Mouse (Mus musculus) CD4-positive helper T cell, adult 2 months (primary cell): ENCODE data around the gene Cntn3.
"Not testable (repeated sequence)": the region's sequence is repeated elsewhere in the genome, so short reads cannot be mapped to it uniquely, and the experiment has no call there.

Experiments used
- DNase-seq: peaks from one replicate; pipeline ENCODE4 v3.0.0-alpha.2; 2012; ENCODE audit warnings: low read depth, missing footprints, low spot score

Gene Cntn3

DNA sequence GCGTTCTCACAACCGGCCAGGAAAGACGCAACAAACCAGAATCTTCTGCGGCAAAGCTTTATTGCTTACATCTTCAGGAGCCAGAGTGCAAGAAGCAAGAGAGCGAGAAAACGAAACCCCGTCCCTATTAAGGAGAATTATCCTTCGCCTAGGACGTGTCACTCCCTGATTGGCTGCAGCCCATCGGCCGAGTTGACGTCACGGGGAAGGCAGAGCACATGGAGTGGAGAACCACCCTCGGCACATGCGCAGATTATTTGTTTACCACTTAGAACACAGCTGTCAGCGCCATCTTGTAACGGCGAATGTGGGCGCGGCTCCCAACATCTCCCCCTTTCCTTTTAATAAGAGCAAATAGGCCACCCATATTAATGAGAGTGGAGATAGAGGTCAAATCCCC is at the start of gene Cntn3:
Gene Cntn3, minus strand, starts transcription at position 101 of the 400 bp plus-strand sequence.
- DNase-seq = not testable (repeated sequence)

DNA sequence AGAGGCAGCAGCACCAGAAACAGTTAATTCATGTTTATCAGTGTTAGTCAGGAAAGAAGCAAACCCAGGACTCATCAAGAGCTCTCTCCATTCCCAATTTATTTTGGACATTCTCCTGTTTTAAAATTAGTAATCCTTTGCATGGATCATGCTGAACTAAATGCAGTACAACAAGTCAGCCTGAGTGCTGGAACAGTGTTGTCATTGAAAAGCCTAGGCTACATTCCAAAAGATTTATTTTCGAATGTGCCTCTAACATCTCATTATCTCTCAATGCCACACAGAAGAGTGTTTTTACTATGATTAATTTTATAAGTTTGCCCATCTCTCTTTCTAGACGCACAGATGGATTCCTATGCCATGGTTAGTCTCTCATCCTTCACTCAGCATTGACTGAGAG is 27.9 kb upstream of the Cntn3 start:
- no peak for DNase-seq

DNA sequence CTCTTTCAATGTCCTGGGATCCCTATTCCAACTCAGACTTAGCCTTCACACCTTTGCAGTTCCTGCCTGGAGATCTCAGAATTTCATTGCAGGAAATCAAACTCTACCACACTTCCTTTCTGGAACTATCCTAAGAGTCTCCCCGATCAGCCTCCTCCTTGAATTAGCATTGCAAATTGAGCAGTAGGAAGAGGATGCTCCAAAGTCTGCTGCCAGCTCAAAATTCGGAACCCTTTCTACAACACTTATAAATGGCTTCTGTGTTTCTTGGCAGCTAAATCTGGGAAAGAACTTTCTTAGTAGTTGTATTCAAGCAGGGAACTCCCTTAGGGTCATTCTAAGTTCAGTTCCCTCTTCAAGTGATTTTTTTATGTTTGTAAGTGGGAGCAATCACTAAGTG is 24.9 kb upstream of the Cntn3 start:
- no peak for DNase-seq

DNA sequence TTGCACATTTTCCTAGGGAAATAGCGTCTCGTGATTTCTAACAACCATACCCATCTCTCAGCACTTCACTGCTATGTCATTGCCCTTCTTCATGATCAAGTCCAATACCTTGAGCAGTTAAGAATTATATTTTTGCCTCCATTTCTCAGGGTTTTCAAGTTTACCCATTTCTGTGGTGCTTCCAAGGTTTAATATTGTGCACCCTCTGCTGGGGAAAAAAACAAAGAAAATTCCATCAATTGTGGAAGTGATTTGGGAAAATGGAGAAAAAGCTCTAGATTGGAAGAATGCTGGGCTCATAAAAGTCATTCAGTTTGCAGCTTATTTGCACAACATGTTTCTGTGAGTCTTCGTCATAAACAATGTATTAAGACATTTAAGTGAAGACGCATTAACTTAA is 17.2 kb upstream of the Cntn3 start:
- DNase-seq = no peak

DNA sequence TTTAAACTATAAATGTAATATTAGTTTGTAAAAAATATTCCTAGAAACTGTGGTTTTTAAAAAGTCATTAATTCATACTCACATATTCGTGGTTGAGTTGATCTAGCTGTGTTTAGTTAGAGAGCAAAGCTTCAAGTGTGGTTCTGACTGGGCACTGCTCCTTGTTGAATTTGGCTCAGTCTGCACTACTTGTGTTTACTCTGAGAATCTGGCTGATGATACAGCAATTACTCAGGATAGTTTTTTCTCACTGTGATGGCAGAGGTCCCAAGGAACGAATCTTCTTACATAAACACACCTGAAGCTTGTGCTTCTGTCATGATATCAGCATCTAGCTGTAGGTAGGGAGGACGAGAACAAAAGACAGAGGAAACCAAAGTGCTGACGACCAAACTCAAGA is 16.4 kb upstream of the Cntn3 start:
- no peak for DNase-seq

DNA sequence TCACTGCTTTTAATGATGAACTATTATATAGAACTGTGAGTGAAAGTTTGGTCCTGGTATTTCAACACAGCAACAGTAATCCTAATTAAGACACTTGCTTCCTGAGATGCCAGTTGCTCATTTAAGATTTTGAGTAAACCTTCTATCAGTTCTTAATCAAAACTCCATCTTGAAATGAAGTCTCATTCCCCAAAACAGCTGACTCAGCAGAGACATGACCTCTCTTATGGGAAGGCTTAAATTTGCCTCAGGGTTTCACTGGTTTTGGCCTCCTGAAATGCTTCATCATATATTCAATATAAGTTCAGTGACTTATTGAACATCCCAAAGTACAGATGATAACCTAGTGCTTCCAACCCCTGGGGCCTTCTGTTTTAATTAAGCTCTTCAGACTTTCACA is 13.2 kb upstream of the Cntn3 start:
- no peak for DNase-seq

DNA sequence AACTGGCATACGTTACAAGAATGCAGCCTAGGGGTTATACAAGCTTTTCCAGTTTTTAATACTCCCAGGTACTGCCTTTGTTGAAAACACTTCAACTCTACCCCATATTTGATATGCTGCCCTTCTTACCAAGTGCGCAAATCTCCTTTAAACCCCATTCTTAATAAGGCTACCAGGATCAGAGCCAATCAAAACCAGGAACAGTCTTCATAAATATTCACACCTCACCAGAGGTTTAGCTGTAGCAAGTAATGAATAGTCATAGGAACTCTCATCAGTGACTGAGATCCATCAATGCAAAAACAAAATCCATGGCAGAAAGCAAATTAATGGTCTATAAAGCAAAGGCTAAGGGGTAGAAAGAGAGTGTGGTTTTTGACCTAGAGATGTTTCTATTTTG is 10.7 kb upstream of the Cntn3 start:
- no peak for DNase-seq

DNA sequence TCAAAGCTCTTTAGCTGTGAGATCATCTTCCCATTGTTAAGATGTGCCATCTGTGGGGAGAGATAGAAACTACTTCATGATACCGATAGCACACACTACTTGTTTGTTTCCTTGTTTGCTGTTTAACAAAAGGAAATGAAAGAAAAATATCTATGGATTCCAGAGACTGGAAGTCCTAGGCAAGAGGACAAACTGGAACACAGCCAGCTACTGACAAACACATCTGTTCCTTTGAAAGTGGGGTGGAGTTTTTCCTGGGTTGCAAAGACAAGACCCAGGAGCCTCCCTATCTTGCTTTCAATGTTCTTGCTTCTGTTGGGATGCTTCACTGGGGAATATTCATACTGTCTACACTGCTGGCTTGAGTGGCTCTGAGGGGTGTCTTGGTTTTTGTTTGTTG is 5.4 kb downstream of the Cntn3 start:
- DNase-seq = no peak

DNA sequence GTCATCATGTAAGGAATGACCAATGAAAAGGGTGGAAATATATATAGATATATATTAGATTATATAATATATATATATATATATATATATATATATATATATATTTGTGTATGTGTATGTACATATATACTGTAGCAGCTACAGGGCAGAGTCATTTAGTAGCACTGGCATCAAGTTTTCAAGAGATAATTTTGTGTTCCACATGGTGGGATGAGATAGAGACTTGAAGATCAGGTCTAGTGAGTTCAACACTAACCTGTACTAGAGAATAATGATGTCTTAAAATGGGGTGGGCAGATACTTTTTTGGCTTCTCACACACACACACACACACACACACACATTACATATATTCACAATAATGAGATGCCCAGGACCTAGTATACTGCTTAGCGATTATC is 7.7 kb downstream of the Cntn3 start:
- DNase-seq = no peak

DNA sequence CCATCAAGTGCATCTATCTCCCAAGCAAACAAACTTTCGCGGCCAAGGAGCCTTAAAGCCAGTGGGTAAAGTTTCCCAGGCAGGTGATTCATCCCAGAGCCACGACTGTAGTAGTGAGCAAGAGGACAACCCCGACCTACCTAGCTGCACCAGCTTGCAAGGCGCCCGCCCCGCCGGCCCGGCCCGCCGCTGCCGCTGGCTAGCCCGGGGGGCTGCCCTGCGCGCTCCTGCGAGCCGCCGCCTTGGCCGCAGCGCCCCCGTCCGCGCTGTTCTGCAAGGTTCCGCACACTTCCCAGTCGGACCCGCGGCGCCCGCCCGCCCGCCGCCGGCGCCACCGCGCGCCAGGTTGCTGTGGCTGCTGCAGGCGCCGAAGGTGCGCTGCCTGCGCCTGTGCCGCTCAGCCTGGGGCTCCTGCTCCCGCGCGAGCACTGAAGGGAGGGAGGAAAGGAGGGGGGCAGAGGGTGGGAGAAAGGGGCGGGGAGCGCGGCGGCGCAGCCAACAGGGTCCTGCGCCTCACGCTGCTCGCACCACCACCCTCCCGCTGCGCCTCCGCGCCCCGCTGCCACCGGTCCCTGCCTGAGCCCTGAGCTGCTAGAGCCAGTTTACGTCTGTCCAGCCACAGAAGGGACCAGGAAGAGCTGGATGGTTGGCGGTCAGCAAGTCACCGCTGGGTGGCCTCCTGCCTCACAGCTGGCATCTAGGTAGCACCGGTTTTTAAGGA is 8.7 kb downstream of the Cntn3 start:
- DNase-seq = no peak

DNA sequence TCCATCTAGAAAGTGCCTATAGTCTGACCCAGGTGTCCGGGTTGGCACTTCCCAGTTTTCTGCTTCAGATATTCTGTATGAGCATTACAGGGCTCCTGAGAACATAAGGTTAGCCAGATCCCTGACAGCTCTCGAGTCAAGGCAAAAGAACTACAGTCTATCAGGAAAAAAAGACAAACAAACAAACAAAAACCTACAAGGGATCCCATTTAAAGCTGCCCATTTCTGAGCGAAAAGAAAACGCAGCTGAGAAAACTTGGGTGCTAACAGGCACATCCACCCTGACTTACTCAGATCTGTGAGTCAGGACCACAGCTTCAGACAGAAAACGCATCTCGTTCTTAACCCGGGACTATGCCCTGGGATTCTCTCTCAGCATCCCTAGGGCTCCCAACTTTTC is 9.5 kb downstream of the Cntn3 start:
- DNase-seq = no peak

DNA sequence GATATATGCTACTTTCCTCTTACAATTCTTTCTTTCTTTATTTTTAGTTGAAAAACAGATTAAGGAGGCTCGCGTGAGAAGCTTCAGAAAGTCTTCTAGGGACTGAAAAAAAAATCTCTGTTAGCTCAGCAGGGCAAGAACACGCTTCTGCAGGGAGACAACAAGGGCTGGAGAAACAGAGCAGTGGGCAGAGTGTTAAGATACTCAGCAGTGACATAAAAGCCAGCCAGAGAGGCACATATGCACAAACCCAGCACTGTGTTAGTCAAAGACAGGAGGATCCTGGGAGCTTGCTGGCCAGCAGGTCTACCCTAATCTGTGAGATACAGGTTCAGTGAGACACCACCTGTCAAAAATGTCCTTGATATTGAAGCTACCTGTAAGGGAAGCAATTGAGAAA is 15.4 kb downstream of the Cntn3 start:
- DNase-seq = no peak

DNA sequence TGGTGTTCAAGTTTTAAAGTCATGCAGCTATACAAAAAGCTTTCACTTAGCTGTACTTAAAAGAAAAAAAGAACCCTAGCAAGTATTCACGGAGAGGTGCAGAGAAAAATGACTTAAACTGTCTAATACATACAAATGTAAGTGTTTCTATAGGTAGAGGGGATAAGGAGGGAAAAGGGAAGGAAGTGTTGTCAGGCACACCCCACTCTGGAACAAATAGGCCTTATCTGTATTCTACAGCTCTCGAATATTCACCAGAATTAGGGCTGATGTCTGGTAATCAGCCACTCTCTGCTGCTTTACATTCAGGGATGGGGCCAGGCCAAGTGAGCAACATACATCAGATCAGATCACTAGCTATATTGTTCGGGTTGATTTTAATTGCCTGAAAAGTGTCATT is 16.4 kb downstream of the Cntn3 start:
- no peak for DNase-seq

DNA sequence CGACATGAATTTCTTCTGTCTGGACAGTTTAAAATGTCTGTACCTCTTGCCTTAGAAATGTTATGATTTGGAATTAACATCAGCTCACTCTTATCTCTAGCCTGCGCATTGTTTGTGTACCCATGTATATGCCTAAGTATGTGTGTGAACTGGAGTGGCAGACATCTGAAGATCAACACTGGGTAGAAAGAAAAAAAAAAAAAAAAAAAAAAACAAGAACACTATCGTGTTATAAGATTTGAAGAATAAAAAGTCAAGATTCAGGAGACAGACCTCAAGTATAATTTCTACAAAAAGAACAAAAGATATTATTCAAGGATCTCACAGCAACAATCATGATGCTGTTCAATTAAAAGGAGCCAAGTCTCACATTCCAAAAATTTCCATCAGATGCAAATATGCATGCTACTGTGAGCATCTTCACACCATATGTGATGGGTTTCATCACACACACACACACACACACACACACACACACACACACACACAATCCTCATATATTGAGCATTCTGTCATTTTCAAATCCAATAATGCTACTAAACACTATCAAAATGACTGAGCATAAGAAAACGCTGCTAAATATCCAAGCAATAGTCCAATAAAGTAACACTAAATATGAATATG is 17.0 kb downstream of the Cntn3 start:
- DNase-seq = no peak

DNA sequence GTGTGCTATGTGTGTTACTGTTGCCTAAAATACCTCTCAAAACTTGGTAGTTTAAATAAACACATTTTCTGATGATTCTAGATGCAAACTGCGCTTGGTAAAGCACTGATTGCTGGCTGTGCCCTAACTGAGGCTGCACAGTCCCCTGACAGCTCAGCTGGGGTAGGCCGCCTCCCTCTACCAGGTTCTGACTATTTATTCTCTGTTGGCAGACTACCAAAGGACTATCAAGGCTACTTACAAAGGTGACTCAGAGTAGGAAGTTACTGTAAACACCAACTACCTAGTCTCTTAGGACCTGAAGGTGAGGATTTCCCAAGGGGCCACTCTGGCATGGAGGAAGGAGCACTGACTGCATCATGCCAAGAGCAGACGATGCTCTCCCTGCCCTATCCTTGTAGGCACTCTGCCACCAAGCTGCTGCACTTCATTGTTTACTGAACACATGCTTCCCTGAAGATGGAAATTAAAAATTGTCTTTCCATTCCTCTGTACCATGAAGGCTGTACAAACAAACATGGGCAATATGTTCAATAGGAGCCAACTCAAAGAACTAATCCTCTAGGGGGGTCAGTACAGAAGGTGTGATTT is 17.7 kb downstream of the Cntn3 start:
- no peak for DNase-seq

DNA sequence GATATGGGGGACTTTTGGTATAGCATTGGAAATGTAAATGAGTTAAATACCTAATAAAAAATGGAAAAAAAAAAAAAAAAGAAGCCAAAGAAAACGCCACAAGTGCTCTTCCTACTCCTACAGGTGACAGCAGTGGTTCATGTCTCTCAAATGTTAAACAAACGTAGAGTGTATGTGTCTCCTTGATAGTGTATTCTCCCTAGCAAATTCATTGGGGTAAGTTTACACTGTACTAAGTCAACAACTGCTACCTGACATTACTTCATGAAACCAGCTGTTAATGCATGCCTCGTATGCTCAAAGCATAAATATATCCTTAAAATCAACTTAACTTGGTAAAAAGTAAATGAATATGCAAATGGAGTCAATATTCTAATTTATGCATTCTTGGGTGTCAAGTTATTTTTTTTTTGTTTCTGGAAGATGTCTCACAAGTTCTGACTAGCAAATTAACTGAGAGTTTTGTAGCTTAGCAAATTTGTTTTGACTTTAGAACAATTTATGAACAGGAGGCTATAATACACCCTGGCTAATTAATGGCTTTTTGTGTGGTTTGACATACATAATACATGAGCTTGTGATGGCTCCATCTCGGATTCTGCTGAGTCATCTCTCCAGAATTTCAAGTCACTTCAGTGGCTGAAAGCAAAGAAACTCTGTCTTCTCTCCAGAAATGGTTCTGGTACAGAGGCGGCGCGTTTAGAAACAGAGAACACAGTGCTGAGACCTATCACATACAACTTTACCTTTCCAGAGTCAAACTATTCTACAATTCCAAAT is 31.1 kb downstream of the Cntn3 start:
- no peak for DNase-seq

DNA sequence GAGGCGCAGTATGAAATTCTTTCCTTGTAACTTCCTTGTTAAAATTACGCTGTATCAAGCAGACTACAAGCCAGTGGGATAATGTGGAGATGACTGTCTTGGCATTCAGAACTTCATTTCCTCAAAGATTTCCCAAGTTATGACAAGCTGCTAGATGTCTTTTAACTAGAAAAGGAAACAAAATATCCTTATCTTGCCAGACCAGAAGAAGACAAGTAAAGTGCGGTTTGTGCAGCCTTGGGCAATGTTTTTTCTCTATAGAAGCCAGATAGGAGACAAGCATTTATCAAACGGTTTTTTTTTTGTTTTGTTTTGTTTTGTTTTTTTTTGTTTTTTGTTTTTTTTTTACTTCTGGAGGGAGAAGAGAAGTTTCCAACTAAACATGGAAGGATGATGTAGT is 37.3 kb downstream of the Cntn3 start:
- no peak for DNase-seq

DNA sequence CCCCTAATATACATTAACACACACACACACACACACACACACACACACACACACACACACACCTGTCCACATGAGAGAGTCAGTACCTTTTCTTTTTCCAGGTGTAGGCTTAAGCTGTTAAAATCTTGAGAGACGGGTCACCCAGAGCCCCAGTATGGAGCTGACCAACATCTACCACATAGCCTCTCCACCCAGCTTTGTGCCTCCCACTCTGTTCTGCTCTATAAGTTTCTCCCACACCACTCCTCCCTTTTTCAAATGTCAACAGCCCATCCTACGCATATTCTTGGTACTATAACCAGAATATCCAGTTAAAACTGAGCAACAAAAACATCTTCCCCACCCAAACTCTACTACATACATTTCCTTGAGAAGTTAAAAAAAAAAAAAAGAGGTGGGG is 49.9 kb downstream of the Cntn3 start:
- DNase-seq = no peak

DNA sequence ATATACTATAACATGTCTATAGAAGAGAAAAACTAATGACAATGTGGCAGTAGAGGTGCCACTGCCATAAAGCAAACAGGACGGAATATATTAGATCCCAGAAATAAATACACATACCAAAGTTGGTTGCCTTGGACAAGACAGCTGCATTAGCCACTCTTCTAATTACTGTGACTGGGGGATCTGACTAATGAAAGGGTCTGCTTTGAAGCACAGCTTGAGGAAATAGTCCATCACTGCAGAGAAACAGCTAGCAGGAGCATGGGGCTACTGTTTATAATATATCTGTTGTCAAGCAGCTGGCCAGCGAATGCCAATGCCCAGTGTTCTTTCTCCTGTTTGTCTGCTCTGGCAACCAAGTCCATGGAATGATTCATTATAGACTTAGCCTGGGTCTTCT is 51.9 kb downstream of the Cntn3 start:
- DNase-seq = no peak

DNA sequence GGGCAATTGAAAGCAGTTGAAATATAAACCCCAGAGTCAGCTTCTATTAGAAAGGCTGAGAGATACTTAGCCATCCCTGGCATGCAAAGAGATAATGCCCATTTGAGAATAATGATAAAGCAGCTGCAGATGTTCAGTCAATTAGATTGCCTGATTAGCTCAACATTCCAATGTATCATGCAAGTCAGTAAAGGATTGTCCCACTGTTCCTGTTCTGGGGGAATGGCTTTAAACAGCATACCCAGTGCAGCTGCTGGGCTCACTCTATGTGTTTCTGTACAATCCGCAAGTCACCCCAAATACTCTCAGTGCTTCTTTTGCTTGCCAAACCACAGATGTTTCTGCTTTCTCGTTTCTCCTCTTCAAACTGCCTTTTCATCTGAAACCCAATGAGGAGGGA is 57.7 kb downstream of the Cntn3 start:
- no peak for DNase-seq

DNA sequence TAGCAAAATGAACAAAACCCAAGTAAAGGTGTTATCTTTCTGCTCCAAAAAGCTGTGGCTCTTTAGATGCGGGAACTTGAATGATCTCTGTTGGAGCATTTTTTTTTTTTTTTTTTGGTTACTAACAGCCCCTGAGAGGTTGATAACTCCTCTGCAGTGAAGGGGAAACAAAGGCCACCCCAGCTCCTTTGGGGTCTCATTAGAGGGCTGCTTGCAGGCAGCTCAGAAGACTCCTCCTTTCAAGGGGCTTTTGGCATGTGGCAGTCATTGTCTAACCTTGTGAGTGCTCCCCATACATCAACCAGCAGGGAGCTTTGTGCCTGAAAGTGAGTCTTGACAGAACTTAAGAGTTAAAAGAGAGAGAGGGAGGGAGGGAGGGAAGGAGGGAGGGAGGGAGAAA is 60.8 kb downstream of the Cntn3 start:
- no peak for DNase-seq

DNA sequence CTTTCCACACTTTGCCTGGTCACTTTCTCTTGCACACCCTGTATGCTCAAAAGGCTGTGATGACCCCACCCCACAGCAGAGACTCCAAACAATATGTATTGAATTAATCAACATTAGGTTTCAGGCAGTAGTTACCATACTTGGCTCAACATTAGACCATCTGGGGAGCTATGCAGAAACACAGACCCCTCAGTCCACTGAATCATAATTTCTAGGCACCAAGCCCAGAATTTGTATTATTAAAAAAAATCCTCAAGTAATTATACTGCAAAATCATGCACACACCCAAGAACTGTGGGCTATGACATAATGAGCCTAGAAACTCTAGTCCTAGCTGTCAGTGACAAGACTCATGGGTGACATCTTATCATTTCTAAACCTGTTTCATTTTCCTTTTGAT is 87.4 kb downstream of the Cntn3 start:
- DNase-seq = no peak
